In the genomic region with DNA sequence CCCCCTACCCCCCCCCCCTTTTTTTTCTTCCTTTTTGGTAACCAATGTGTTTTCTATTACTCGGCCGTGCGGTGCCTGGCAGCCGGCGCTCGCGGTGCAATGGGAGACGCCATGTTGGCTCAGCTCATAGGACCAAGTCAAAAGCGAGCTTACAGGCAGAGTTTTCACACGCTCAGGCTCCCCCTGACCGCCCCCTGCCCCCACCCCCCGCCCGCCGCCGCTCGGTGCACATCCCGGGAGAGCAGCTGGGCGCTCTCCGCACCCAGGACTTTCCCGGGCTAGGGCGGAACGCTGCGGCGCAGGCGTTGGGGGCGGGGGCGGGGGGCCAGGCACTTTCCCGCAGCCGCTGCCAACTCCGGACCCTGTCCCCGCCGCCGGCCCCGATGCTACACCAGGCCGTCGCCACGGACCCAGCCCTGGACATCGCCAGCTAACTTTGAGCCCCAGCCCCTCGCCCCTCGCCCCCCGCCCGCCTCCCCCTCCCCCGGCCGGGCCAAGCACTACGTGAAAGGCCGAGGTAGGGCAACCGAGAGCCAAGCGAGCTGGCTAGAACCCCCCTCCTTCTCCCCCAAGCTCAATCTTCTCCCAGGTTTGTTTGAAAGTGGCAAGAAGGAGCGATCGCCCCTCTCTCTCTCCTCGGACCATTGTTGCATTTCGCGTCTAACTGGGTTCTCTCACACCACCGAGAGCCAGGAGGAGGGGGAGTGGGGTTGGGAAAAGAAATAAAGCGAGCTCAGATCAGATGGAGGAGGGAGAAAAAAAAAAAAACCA, we compare ENCODE assay signal across 8 mouse cellular contexts. TPM values are rescaled to one million over a fixed set of nuclear protein-coding genes. Genes with fewer than 3 reads are reported as not detected.
DNase-seq lines count a peak whose midpoint lies in the region; ATAC-seq and TF ChIP-seq lines count a peak whose summit lies in the region.

No protein-coding gene starts in this region.

- H3K4me1 ChIP-seq in limb, embryonic 10.5 days = peaks cover 87% of the 10 kb centered on the region
- peaks cover 39% of the 10 kb centered on the region for H3K4me1 ChIP-seq in midbrain, embryonic 12.5 days

- ATAC-seq in midbrain, embryonic 12.5 days (ENCODE audit: low FRiP score, low read depth) = peak; percentile 71

- no peaks in the 10 kb centered on the region for H3K9me3 ChIP-seq in limb, embryonic 10.5 days (replicated peaks)
- no peaks in the 10 kb centered on the region for H3K9me3 ChIP-seq in midbrain, embryonic 12.5 days

- H3K27me3 ChIP-seq in limb, embryonic 10.5 days (ENCODE audit: low read depth, poor library complexity, severe bottlenecking) = peaks cover 19% of the 10 kb centered on the region
- H3K27me3 ChIP-seq in midbrain, embryonic 12.5 days = peaks cover 61% of the 10 kb centered on the region

- H3K27ac ChIP-seq in layer of hippocampus, adult 2 months = peak overlapping the region; percentile 95
- H3K27ac ChIP-seq in limb, embryonic 10.5 days = peak overlapping the region; percentile 99
- H3K27ac ChIP-seq in midbrain, embryonic 12.5 days (replicated peaks) = peak overlapping the region; percentile 98

- no peak for TF ChIP-seq CTCF in layer of hippocampus, adult 2 months (conservative IDR thresholded peaks at IDR 0.05)

- H3K4me3 ChIP-seq in layer of hippocampus, adult 2 months = peak overlapping the region; percentile 63
- H3K4me3 ChIP-seq in limb, embryonic 10.5 days = peak overlapping the region; percentile 67
- H3K4me3 ChIP-seq in midbrain, embryonic 12.5 days = peak overlapping the region; percentile 63

- peak in 1 of 2 experiments; percentile 55 for DNase-seq in layer of hippocampus, adult 2 months (ENCODE audit: low spot score in 2 of 2)
- DNase-seq in layer of hippocampus, postnatal 14 days (ENCODE audit: low spot score in 2 of 2) = no peak
- peak; percentile 89 for DNase-seq in embryo, embryonic 11 days
- DNase-seq in heart, postnatal 10 days = peak; percentile 65 to 70
- DNase-seq in limb, embryonic 10.5 days (ENCODE audit: low spot score) = peak; percentile 85
- DNase-seq in yolk sac, embryonic 10.5 days (ENCODE audit: low spot score) = peak; percentile 80
- no peak for DNase-seq in T-cell, adult 2 months (ENCODE audit: low spot score)

- H3K9ac ChIP-seq in midbrain, embryonic 12.5 days (replicated peaks) = peak overlapping the region; percentile 92

- H3K36me3 ChIP-seq in limb, embryonic 10.5 days = peaks cover 17% of the 10 kb centered on the region
- 0 out of 2 replicates have a peak, but pooled peaks cover 4% of the 10 kb centered on the region for H3K36me3 ChIP-seq in midbrain, embryonic 12.5 days

- H3K4me2 ChIP-seq in midbrain, embryonic 12.5 days (replicated peaks) = peak overlapping the region; percentile 83

- WGBS in limb, embryonic 10.5 days = under 1% methylated on average over 54 of the region's 55 CpGs
- WGBS in midbrain, embryonic 12.5 days = 0% methylated on average over 42 of the region's 55 CpGs

- intact Hi-C loops in heart, postnatal 10 days (cut with DNase I) = loop anchor here (2.0 to 10.0 kb wide), 2 partner anchors 1060 to 1614 kb away; no protein-coding TSS in a partner anchor

RNA-seq across cellular contexts. Expression of gene Nr2f2, which starts 15.6 kb away (rescaled TPM):
- total RNA-seq in layer of hippocampus, adult 2 months (2021) = 10 to 100 TPM; 35.8 to 48.5 TPM
- 10 to 100 TPM; 46.4 to 51.8 TPM for total RNA-seq in layer of hippocampus, postnatal 14 days (2021)
- 10 to 100 TPM; 25.2 to 30.0 TPM for total RNA-seq in heart, postnatal 10 days (2021)
- polyA plus RNA-seq in limb, embryonic 10.5 days (2016; fragmentation: Nextera tagmentation; extraction: Ambion mirVana) = 48.0 and 56.8 TPM in 2 replicates
- polyA plus RNA-seq in midbrain, embryonic 12.5 days (2016; fragmentation: Nextera tagmentation; extraction: Ambion mirVana) = 105 and 143 TPM in 2 replicates

Comparison
In these comparisons a context has a peak if more than half of its experiments do, and no peak if none do; other contexts are left out.
1. DNase-seq: peak in embryo, embryonic 11 days (single experiment), heart, postnatal 10 days (2 of 2), limb, embryonic 10.5 days (single experiment) and yolk sac, embryonic 10.5 days (single experiment); none in layer of hippocampus, postnatal 14 days (0 of 2) and T-cell, adult 2 months (single experiment).
2. Peak in every context shown above with its lines, with median percentiles within 50 percentile points of each other: H3K27ac ChIP-seq and H3K4me3 ChIP-seq.